Mouse (Mus musculus): ENCODE results near the gene St8sia6.

St8sia6 gene

DNA sequence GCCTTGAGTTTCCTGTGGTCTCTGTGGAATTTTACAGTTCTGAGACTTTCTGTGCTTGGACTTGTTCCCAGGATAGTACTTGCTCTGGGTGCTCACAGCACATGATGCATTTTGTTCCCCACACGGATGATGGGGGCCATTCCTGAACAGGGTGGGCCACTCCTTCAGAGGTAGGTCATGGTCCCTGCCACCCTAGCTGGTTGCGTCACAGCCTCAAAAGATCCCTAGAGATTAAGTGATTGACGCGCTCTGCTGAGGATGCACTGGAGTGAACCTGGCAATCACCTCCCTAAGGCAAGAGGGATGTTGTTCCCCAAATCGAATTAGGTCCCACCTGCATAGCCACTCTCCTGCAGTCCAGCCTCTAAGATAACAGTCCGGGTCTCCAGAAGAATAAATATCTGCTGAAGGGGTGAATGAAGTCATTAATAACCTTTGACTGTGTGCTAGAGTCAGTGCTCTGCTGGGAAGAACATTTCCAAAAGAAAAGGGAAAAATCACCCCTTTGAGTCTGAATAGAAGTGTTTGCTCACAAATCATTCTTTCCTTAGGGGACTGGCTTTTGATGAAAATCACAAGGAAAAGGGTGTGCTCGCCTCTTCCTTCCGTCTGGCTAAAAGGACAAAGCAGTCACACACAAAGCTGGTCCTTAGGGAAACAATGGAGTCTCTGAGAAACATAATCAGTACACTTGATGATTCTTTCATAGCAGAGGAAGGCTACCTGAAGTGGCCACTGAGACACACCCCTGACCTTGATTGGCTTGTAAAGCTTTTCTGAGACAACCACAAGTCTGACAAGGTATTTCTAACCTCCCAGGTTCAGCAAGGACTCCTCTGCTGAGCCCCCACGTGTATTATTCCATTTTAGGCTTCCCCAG lies 26.1 kb downstream of the St8sia6 start:
- no peak for DNase-seq (ENCODE audit: low spot score in 2 of 2)

DNA sequence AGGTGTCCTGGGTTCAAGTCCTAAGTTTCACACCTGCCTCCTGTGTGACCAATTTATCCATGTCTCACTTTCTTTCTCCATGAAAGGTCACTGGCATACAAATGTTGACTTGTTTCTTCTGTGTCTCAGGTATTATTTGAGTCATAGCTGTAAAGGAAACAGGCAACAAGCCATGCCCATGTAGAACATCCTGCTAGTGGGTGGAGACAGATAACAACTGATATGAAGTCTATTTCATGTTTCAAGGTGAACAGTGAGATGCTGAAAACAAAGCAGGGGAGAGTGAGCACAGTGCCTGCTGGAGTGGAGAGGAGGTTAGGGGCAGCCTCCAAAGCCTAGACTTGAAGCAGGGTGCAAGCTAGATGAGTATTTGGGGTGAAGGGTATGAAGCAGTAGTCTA lies 33.5 kb downstream of the St8sia6 start:
- DNase-seq (ENCODE audit: low spot score in 2 of 2), result no peak

DNA sequence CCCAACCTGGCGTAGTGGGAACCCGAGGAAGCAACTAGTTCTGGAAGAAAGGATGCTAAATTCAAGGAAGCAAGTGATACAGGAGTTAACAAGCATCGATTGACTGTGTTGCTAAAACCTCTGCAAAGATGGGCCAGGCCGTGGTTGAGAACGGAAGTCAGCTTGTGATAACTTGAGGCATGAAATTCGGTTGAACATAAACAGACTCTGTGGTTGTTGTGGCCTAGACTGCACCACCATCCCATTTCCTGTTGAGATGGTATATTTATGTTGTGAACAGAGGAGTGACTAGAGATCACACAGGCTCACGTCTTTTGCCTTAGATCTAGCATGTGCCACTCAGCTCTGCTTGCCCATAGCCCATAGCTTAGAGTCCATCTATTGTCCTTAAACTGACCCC lies 36.5 kb downstream of the St8sia6 start:
- DNase-seq (ENCODE audit: low spot score in 2 of 2), result no peak

DNA sequence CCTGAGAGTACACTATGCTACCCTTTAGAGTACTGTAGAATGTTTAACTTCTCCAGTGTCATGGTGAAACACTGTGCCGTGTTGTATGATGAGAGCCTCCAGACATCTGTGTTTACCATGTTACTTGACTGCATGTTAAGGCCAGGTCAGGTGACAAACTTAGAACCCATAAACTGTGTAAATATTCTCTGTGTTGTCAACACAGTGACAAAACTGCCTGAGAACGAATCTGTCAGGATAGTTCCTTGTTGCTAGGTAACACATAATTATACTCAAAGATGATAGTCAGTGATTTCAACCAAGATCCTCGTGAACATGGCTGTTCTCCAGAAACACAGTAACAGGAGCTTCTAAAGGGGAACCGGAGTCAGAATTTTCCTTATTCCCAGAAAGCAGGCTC lies 38.1 kb downstream of the St8sia6 start:
- DNase-seq (ENCODE audit: low spot score in 2 of 2), result no peak

DNA sequence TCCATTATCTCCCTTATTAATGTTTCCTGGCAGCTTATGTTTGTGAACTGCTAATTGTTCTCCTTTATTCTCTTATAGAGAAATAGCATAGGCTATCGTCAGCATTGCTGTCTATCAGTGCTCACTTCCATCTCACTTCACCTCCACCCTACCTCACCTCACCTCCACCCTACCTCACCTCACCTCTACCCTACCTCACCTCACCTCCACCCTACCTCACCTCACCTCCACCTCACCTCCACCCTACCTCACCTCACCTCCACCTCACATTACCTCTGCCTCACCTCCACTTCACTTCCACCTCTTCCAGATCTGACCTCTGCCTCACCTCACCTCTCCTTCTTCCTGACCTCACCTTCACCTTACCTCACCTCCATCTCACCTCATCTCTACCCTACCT lies 42.2 kb downstream of the St8sia6 start:
- DNase-seq (ENCODE audit: low spot score in 2 of 2), result no peak

DNA sequence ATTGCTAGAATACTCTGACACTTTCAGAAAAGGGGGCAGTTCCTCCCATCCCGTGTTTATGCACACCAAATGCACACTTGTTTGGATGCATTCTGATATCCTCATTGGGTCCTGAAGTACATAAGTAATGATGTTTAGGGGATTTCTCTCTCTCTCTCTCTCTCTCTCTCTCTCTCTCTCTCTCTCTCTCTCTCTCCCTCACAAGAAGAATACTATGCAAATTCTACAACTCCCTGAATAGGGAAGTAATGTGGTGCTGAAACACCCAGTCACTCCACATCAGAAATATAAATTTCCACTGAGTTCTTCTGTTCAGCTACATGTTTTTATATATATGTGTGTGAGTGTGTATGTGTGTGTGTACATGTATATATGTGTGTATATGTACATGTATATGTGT lies 43.1 kb downstream of the St8sia6 start:
- no peak for DNase-seq (ENCODE audit: low spot score in 2 of 2)

DNA sequence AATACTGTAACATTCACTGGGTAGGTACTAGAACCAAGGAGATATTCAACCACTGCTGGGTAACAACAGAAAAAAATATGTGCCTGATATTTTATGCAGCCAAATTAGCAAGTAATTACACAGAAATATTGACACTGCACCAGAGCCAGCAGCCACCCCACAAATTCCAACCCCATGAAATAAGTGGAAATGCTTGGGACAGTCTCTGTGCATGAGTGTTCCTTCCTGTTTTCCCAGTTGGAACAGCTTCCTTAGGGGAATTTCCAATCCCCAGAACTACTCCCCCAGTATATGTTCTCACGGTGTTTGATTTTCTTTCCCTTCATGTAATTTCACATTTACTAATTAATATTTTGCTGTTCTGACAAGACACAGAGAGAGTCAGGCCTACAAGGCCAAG lies 43.8 kb downstream of the St8sia6 start:
- DNase-seq (ENCODE audit: low spot score in 2 of 2), result no peak

DNA sequence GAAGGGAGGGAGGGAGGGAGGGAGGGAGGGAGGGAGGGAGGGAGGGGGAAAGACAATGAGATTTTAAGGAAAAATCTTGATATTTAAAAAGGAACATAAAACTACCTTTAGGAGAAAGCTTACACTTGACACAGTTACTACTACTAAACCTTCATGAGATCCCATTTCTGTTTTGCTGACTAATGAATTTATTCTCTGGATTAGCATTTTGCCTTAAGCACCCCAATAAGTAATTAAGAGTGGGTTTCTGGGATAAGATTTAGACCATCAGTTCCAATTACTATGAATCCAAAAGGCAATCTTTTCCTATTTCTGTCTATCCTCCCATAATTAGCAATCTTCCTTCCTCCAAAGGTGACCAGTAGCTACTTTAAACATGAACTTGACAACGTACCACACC lies 44.7 kb downstream of the St8sia6 start:
- DNase-seq (ENCODE audit: low spot score in 2 of 2), result no peak

DNA sequence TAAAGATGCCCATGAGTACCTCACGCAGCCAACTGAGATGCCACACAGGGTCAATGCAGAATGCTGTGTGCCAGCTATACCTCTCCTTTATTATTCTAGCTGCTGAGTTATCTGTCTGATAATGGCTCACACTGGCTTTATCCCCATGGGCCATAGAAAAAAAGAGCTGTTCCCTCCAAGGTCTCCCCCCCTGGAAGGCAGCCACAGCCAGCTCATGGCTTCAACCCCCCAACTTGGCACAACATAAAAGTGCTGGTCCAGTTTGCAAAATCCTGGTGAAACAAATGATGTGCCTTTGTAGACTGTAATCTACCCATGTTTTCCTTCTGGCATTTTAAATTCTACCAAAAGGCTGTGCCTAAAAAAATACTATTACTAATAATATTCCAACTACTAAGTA lies 46.3 kb downstream of the St8sia6 start:
- no peak for DNase-seq (ENCODE audit: low spot score in 2 of 2)

DNA sequence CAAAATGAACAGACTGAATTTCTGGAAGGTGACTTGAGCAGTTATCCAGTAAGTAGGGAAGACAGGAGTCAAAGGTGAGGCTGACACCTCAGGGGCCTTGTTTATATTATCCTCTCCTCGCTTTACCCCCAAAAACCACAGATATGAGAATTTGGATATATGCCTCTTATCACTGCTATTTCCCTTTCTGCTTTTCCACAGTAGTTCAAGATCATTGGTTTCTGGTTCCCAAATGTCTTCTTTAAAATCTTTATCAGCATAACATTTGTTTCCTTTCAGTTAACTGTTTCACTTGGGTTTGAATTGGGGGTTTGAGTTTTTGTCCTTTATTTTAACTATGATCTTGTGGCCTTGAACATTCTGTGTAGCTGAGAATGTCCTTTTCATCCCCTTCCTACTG lies 47.8 kb downstream of the St8sia6 start:
- DNase-seq (ENCODE audit: low spot score in 2 of 2), result no peak

DNA sequence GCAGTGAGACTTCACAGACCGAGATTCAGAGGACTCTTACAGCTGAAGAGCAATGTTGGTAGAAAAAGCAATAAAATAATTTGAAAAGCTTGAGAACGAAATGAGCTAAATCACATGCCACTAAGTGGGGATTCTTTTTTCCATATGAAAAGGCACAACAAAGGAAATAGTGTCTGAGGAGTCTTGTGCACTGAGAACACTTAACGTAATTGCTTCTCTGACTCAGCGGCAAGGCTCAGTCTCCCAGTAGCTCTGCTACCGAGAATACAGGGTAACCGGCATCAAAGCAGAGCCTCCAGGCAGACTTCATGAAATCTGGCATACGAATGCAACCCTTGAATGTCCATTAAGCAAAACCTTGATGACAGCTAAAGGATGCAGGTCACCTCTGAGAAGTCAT lies 55.2 kb downstream of the St8sia6 start:
- no peak for DNase-seq (ENCODE audit: low spot score in 2 of 2)

DNA sequence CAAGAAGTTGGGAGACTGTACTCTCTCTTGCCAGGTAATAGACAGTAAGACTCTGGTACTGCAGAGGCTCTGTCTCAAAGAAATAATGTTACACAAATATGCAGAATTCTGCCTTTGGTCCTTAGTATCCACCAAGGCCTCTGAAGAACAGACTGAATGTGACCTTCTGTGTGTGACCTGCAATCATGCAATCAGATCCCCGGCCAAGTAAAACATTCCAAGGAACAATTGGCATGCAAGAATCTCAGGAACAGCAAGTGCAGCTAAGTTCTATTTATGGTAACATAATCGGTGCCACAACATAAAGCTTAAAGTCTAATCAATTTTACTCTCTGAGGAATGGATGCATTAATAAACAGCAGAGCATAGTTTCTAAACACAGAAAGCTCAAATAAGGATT lies 66.0 kb downstream of the St8sia6 start:
- DNase-seq (ENCODE audit: low spot score in 2 of 2), result no peak

DNA sequence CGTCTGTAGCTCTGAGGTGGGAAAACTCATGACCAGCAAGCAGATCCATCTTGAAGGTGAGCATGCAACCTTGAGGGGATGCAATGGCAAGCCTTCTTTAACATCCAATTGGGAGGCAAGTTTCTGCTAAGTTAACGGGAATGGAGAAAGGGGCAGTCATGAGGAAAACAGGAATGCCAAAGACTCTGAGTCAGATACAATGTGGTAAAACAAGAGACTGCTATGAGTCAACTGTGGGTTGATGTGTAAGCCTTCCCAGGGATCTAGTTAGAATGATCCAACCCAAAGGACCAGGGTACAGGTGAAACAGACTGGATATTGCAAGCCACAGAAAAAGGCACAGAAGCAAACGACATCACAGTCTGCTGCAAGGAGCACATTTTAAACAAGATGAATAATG lies 68.3 kb downstream of the St8sia6 start:
- DNase-seq (ENCODE audit: low spot score in 2 of 2), result no peak

DNA sequence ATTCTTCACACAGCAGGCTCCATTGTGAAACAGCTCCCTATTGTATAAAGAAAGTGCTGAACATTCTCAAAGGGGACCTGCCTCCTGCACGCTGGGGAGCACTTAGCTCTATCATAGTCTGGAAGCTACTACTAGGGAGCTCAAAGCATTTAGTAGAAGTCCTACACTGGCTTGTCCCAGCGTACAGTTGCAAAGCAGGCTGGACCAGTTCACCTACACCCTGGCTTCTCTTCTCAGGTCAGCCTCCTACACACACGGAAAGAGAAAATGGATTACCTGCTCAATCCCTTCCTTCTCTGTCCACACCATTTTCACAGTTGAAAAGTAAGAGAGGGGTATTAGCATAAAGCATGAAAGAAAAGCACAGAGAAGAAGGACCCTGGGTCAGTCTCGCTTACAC lies 71.6 kb downstream of the St8sia6 start:
- no peak for DNase-seq (ENCODE audit: low spot score in 2 of 2)

DNA sequence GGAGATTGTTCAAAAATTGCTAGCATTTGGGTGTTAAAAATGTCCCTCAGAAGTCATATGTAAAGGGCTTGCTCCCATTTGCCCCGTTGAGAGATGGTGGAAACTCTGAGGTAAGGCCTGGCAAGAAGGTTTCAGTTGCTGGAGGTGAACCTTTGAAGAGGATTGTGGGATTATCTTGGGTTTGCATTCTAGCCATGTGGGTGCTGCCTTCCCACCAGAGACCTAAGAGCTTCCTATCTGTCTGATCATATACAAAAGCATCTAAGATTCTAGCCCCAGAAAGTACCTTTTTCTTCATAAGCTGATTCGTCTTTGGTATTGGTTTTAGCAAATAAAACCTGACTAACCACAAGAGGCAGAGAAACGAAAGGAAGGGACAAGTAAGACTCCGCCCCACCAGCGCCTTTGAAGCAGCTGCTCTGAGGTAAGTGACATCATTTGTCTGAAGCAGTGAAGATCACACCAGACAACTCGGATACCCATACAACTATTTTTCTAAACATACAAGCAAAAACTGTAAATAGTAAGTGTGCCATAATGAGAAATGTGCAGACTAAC lies 75.2 kb downstream of the St8sia6 start:
- no peak for DNase-seq (ENCODE audit: low spot score in 2 of 2)

DNA sequence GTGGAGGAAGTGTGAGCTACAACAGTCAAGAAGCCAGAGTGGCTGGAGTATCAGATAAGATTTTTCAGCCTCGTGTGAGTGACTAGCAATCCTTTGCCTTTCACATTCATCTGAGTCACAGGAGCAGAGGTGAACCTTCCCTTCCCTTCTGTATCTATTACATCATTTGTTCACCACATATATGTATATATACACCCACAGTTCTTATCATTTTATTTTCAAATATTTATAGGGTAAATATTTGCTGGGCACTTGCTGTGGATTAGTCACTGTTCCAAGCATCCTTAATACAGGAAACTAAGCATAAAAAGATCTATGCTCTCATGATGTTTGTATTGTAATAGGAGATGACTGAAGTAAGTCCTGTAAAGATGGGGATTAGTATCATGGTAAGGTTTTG lies 85.1 kb downstream of the St8sia6 start:
- DNase-seq (ENCODE audit: low spot score in 2 of 2), result no peak

DNA sequence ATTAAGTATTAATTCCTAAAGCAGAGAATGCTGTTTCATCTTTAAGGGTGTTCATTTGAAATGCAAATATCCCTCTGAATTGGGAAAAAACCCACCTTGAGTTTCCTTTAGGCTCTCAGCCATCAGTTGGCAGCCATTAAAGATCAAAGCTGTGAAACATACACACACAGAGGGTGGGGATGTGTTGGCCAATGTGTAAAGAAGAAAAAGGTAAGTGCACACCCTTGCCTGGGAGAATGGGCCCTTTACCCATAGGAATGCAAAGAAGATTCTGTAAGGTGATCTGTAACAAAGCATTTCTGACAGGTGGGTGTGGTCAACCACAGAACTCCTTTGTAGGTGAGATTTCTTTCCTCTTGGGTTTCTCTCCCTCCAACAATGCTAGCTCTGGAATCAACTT lies 96.3 kb downstream of the St8sia6 start:
- no peak for DNase-seq (ENCODE audit: low spot score in 2 of 2)

DNA sequence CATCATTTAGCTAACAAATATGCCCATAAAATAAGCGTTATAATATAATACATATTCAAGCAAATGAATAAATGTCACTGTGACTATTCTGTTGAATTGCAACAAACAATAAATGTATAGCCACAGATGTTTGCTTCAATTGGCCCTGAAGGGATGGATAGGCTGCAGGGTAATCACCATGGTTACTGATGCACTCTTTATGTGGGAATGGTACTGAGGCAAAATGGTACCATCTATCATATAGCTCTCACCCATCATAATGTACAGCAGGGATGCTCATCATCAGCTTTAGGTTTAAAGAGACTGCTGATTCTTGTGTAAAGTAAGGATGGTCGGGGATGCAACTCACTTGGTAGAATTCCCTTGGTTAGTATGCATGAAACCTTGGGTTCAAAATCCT lies 99.4 kb downstream of the St8sia6 start:
- no peak for DNase-seq (ENCODE audit: low spot score in 2 of 2)

DNA sequence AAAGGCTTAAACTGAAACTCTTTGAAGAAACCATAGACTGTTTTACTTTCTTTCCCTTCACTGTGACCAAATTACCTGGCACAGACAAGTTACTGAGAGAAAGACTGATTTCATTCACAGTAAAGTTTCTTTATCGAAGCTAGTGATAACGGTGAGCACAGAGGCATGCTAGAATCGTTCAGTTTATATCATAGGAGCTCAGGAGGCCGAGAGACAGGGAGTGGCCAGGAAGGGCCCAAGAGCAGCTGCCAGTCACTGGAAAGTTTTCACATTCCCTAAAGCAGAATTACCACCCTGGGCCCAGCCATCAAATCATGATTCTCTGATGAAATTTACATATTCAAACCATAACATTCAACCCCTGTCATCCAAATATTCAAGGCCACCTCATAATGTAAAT lies 109.5 kb downstream of the St8sia6 start:
- DNase-seq (ENCODE audit: low spot score in 2 of 2), result no peak

DNA sequence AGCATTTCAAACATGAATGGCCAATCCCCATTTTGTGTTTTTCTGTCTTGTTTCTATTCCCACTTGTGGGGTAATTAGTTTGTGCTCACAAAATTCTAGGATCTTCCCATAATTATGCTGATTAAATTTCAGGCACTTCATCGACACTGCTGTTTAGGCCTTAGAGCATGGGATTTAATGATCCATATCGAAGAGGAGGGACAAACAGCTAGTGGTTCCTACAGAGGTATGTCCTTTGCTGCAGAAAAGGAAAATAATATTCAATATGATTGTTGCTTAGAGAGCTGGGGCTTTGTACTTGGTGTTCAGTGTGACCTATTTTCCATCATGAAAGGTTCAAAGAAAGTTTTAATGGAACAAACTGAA lies 110.7 kb downstream of the St8sia6 start:
- no peak for DNase-seq (ENCODE audit: low spot score in 2 of 2)

DNA sequence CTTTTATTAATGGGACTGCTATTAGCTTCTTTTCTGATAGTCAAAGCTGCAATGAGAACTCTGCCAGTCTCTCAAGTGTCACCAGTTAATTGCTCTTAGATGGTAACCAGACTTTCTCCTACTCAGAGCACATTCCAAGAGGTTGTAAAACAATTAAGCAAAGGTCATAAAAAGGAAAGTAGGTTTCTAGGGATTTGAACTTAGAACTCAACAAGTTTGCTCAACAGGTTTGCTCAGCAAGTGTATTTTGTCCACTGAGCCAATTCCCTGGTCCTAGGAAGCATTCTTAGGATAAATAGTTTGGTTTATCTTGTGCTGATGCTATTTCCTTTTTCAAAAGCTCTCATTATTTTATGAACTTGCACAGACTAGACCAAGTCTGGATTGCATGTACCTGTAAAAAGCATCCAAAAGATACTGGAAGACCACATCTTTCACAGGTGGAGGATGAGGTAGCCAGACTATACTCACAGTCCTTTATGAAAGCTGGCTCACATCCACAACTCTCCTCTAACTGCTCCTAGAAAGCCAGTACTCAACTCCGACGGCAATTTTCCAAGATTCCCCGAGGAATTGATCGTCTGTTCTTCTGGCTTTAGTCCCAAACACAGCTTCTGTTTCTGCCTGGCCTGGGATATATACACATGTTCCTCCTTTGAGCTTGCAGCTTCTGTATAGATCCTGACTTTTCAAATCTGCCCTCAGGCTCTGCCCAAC lies 111.2 kb downstream of the St8sia6 start:
- DNase-seq (ENCODE audit: low spot score in 2 of 2), result no peak

DNA sequence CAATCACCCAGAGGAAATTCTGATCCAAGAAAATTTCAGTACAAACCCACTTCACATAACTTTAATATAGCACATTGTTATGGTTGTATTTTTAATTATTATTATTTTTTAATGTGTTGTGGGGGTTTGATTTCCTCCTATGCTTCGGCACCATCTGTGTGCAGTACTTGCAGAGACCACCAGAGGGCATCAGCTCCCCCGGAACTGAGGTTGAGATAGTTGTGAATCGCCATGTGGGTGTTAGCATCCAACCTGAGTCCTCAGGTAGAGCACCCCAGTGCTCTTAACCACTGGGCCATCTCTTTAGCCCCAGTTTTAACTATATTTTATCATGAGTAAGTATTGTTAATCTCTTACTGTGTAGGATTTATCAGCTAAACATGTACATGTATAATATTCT lies 120.9 kb downstream of the St8sia6 start:
- DNase-seq (ENCODE audit: low spot score in 2 of 2), result no peak

DNA sequence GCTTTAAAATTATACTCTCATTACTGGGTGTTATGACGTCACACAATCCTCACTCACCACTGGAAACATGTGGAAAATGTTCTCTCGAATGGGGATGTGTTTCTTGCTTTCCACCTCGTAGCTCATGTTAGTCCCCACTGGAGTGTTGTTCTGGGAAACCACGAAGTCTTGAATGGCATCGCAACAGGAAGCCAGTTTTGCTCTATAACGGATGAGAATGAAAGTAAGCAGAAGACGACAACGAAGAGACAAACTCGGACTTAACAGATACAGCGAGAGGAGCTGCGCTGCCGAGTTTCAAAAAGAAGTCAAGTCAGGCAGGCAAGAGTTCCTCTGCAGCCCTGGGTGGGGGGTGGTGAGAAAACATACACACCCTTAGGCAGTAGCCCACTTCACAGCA lies 121.4 kb downstream of the St8sia6 start:
- DNase-seq (ENCODE audit: low spot score in 2 of 2), result no peak

Measured in urinary bladder, postnatal 4 days (tissue).